8 mouse cellular contexts compared by ENCODE assay signal in genomic region chr15:89195261-89195681, GRCm38 (mm10). TPM values are rescaled to one million over a fixed set of nuclear protein-coding genes. Genes with fewer than 3 reads are reported as not detected.
DNase-seq lines count a peak whose midpoint lies in the region; ATAC-seq and TF ChIP-seq lines count a peak whose summit lies in the region.

No protein-coding gene starts in this region.

- TF ChIP-seq CTCF in MEL (IDR thresholded peaks at IDR 0.05 in 2 of 3, conservative IDR thresholded peaks at IDR 0.05 in 1 of 3; ENCODE audit: control insufficient read depth in 1 of 3, insufficient read depth in 1 of 3, low read depth in 2 of 3, low read length in 3 of 3, poor library complexity in 1 of 3, severe bottlenecking in 1 of 3) = no peak

- intact Hi-C loops in heart, postnatal 36 days (cut with DNase I) = loop anchor here (5.0 kb wide), 1 partner anchor 38 kb away; no protein-coding TSS in a partner anchor

- no peak for DNase-seq in heart, postnatal 36 days
- peak; percentile 55 for DNase-seq in MEL (ENCODE audit: low read depth, low spot score)
- peak; percentile 17 for DNase-seq in thymus, postnatal 25 days
- DNase-seq in right cerebral cortex, postnatal 36 days (ENCODE audit: low spot score in 2 of 2) = no peak
- no peak for DNase-seq in ovary, adult 18-20 months (ENCODE audit: low spot score)

- peak overlapping the region; percentile 99 for H3K27ac ChIP-seq in heart, embryonic 13.5 days (replicated peaks)
- H3K27ac ChIP-seq in MEL (ENCODE audit: control insufficient read depth, low read depth, low read length) = peak overlapping the region; percentile 94
- H3K27ac ChIP-seq in forebrain, embryonic 16.5 days (ENCODE audit: low read length) = peak overlapping the region; percentile 98
- peak overlapping the region; percentile 98 for H3K27ac ChIP-seq in liver, embryonic 12.5 days

- H3K9ac ChIP-seq in heart, embryonic 13.5 days = peak overlapping the region; percentile 99
- H3K9ac ChIP-seq in MEL (ENCODE audit: control insufficient read depth, low read depth, low read length, poor library complexity, severe bottlenecking) = peak overlapping the region; percentile 100
- H3K9ac ChIP-seq in forebrain, embryonic 16.5 days (replicated peaks; ENCODE audit: low read depth, low read length) = peak overlapping the region; percentile 99
- H3K9ac ChIP-seq in liver, embryonic 12.5 days = peak overlapping the region; percentile 91

- peaks cover 10% of the 10 kb centered on the region; the same call in 1 of the 2 replicates for H3K79me2 ChIP-seq in MEL (ENCODE audit: control insufficient read depth, insufficient read depth, low read length, poor library complexity)

- no peak for ATAC-seq in heart, embryonic 13.5 days (ENCODE audit: extremely low read depth, insufficient number of reproducible peaks, low FRiP score, low TSS enrichment)
- ATAC-seq in forebrain, embryonic 16.5 days = no peak
- no peak for ATAC-seq in liver, embryonic 12.5 days

- peak overlapping the region; percentile 98 for H3K4me3 ChIP-seq in heart, embryonic 13.5 days
- peak overlapping the region; percentile 73 to 99 for H3K4me3 ChIP-seq in MEL (ENCODE audit: control insufficient read depth in 1 of 2, insufficient read depth in 1 of 2, low read depth in 2 of 2, low read length in 2 of 2)
- peak overlapping the region; percentile 100 for H3K4me3 ChIP-seq in forebrain, embryonic 16.5 days (replicated peaks; ENCODE audit: low read length)
- peak overlapping the region; percentile 85 for H3K4me3 ChIP-seq in liver, embryonic 12.5 days

- no peak for TF ChIP-seq EP300 in MEL (IDR thresholded peaks at IDR 0.05; ENCODE audit: low read depth in 1 of 2, low read length in 2 of 2)

- peak overlapping the region; percentile 77 for H3K4me2 ChIP-seq in heart, embryonic 13.5 days
- H3K4me2 ChIP-seq in forebrain, embryonic 16.5 days (ENCODE audit: low read length) = peak overlapping the region; percentile 82
- H3K4me2 ChIP-seq in liver, embryonic 12.5 days = peak overlapping the region; percentile 90

- no peaks in the 10 kb centered on the region for H3K27me3 ChIP-seq in heart, embryonic 13.5 days (replicated peaks)
- no peaks in the 10 kb centered on the region for H3K27me3 ChIP-seq in MEL (ENCODE audit: control insufficient read depth in 1 of 2, insufficient read depth in 2 of 2, low read length in 2 of 2)
- H3K27me3 ChIP-seq in forebrain, embryonic 16.5 days (replicated peaks; ENCODE audit: control insufficient read depth, insufficient read depth, low read length) = no peaks in the 10 kb centered on the region
- H3K27me3 ChIP-seq in liver, embryonic 12.5 days (replicated peaks) = no peaks in the 10 kb centered on the region

- TF ChIP-seq RAD21 in MEL (IDR thresholded peaks at IDR 0.05; ENCODE audit: low read depth, low read length) = no peak

- H3K4me1 ChIP-seq in heart, embryonic 13.5 days = peaks cover 19% of the 10 kb centered on the region
- H3K4me1 ChIP-seq in MEL (ENCODE audit: control insufficient read depth in 1 of 2, insufficient read depth in 2 of 2, low read length in 2 of 2) = peaks cover 0 to 13% of the 10 kb centered on the region in 2 experiments; a peak in 2 of 4 replicates
- peaks cover 14% of the 10 kb centered on the region for H3K4me1 ChIP-seq in forebrain, embryonic 16.5 days (replicated peaks; ENCODE audit: control insufficient read depth, insufficient read depth, low read length)
- H3K4me1 ChIP-seq in liver, embryonic 12.5 days = peaks cover 22% of the 10 kb centered on the region

- no peaks in the 10 kb centered on the region for H3K9me3 ChIP-seq in heart, embryonic 13.5 days
- H3K9me3 ChIP-seq in MEL (replicated peaks; ENCODE audit: insufficient read depth, low read length) = no peaks in the 10 kb centered on the region
- no peaks in the 10 kb centered on the region for H3K9me3 ChIP-seq in forebrain, embryonic 16.5 days (ENCODE audit: control insufficient read depth, low read length)
- no peaks in the 10 kb centered on the region for H3K9me3 ChIP-seq in liver, embryonic 12.5 days (replicated peaks)

- peaks cover 7% of the 10 kb centered on the region; the same call in 1 of the 2 replicates for H3K36me3 ChIP-seq in heart, embryonic 13.5 days
- peaks cover 0 to 10% of the 10 kb centered on the region in 2 experiments; a peak in 2 of 4 replicates for H3K36me3 ChIP-seq in MEL (ENCODE audit: control insufficient read depth in 1 of 2, insufficient read depth in 2 of 2, low read length in 2 of 2)
- H3K36me3 ChIP-seq in forebrain, embryonic 16.5 days (ENCODE audit: control insufficient read depth, insufficient read depth) = no peaks in the 10 kb centered on the region
- H3K36me3 ChIP-seq in liver, embryonic 12.5 days = peaks cover 6% of the 10 kb centered on the region; the same call in 1 of the 2 replicates

- no peak for TF ChIP-seq POLR2A in MEL (IDR thresholded peaks at IDR 0.05; ENCODE audit: control insufficient read depth in 1 of 2, insufficient read depth in 1 of 2, low read depth in 1 of 2, low read length in 2 of 2, poor library complexity in 1 of 2)

- 28% methylated on average over 6 of the region's 6 CpGs for WGBS in heart, embryonic 13.5 days
- WGBS in forebrain, embryonic 16.5 days = 31% methylated on average over 6 of the region's 6 CpGs
- WGBS in liver, embryonic 12.5 days (ENCODE audit: insufficient replicate concordance) = 25% methylated on average over 6 of the region's 6 CpGs

TF ChIP-seq in MEL, 35 proteins besides CTCF, POLR2A, EP300 and RAD21 (continues in another document):
- TF ChIP-seq ZKSCAN1 (IDR thresholded peaks at IDR 0.05; ENCODE audit: low read depth, low read length) (no peak), KAT2A (conservative IDR thresholded peaks at IDR 0.05; ENCODE audit: low read depth, low read length) (no peak), BHLHE40 (IDR thresholded peaks at IDR 0.05; ENCODE audit: borderline replicate concordance, low read depth, low read length) (0 out of 2 replicates have a peak, but pooled peaks have one; percentile 20), UBTF (IDR thresholded peaks at IDR 0.05; ENCODE audit: borderline replicate concordance, insufficient read depth, low read depth, low read length) (no peak), MAZ (IDR thresholded peaks at IDR 0.05; ENCODE audit: low read depth, low read length) (0 out of 2 replicates have a peak, but pooled peaks have one; percentile 38), MAX (IDR thresholded peaks at IDR 0.05; ENCODE audit: low read length) (no peak), MYC (IDR thresholded peaks at IDR 0.05; ENCODE audit: low read depth, low read length) (no peak), CHD2 (IDR thresholded peaks at IDR 0.05; ENCODE audit: low read length) (peak; percentile 57; the same call in 1 of the 2 replicates), ZNF384 (IDR thresholded peaks at IDR 0.05; ENCODE audit: low read depth, low read length) (no peak), ZC3H11A (IDR thresholded peaks at IDR 0.05; ENCODE audit: low read depth, low read length) (no peak)

RNA-seq across cellular contexts. Expression of gene Dennd6b, which starts 1.0 kb away (rescaled TPM):
- polyA plus RNA-seq in heart, embryonic 13.5 days (2015; fragmentation: Nextera tagmentation; extraction: Ambion mirVana) = 17.4 and 17.9 TPM in 2 replicates
- total RNA-seq in heart, postnatal 36 days (2021) = 10 to 100 TPM in 1 of 2 experiments, 1 to 10 TPM in 1; 8.9 to 10.5 TPM
- 4.6 and 6.1 TPM in 2 replicates for total RNA-seq in MEL (2012; rRNA removed)
- 10 to 100 TPM in 1 of 2 experiments, not detected in 1; 11.4 TPM for polyA plus RNA-seq in MEL (2012; ENCODE audit: insufficient read depth in 1 of 2, insufficient read length in 2 of 2, low read depth in 1 of 2, low replicate concordance in 2 of 2, missing spikeins in 1 of 2)
- 60.7 and 83.2 TPM in 2 replicates for polyA plus RNA-seq in forebrain, embryonic 16.5 days (2015; fragmentation: Nextera tagmentation; extraction: Ambion mirVana)
- polyA plus RNA-seq in liver, embryonic 12.5 days (2016; fragmentation: Nextera tagmentation; extraction: Ambion mirVana) = 5.3 and 5.5 TPM in 2 replicates

RNA-seq across cellular contexts. Expression of gene Plxnb2, which starts 14.7 kb away (rescaled TPM):
- polyA plus RNA-seq in heart, embryonic 13.5 days (2015; fragmentation: Nextera tagmentation; extraction: Ambion mirVana) = 84.6 and 99.0 TPM in 2 replicates
- 100 to 1,000 TPM in 1 of 2 experiments, 10 to 100 TPM in 1; 92.4 to 100 TPM for total RNA-seq in heart, postnatal 36 days (2021)
- total RNA-seq in MEL (2012; rRNA removed) = 0.10 and 0.19 TPM in 2 replicates
- under 1 TPM in 1 of 2 experiments, not detected in 1; 0.17 TPM for polyA plus RNA-seq in MEL (2012; ENCODE audit: insufficient read depth in 1 of 2, insufficient read length in 2 of 2, low read depth in 1 of 2, low replicate concordance in 2 of 2, missing spikeins in 1 of 2)
- 112 and 126 TPM in 2 replicates for polyA plus RNA-seq in forebrain, embryonic 16.5 days (2015; fragmentation: Nextera tagmentation; extraction: Ambion mirVana)
- 38.5 and 38.8 TPM in 2 replicates for polyA plus RNA-seq in liver, embryonic 12.5 days (2016; fragmentation: Nextera tagmentation; extraction: Ambion mirVana)

RNA-seq across cellular contexts. Expression of gene Ppp6r2, which starts 16.1 kb away (rescaled TPM):
- 20.5 and 20.8 TPM in 2 replicates for polyA plus RNA-seq in heart, embryonic 13.5 days (2015; fragmentation: Nextera tagmentation; extraction: Ambion mirVana)
- 10 to 100 TPM; 70.5 to 72.5 TPM for total RNA-seq in heart, postnatal 36 days (2021)
- 13.5 and 15.5 TPM in 2 replicates for total RNA-seq in MEL (2012; rRNA removed)
- polyA plus RNA-seq in MEL (2012; ENCODE audit: insufficient read depth in 1 of 2, insufficient read length in 2 of 2, low read depth in 1 of 2, low replicate concordance in 2 of 2, missing spikeins in 1 of 2) = 10 to 100 TPM in 1 of 2 experiments, not detected in 1; 23.2 TPM
- polyA plus RNA-seq in forebrain, embryonic 16.5 days (2015; fragmentation: Nextera tagmentation; extraction: Ambion mirVana) = 77.8 and 90.8 TPM in 2 replicates
- polyA plus RNA-seq in liver, embryonic 12.5 days (2016; fragmentation: Nextera tagmentation; extraction: Ambion mirVana) = 21.4 and 23.9 TPM in 2 replicates

RNA-seq across cellular contexts. Expression of gene Mapk11, which starts 45.8 kb away (rescaled TPM):
- 3.8 and 4.0 TPM in 2 replicates for polyA plus RNA-seq in heart, embryonic 13.5 days (2015; fragmentation: Nextera tagmentation; extraction: Ambion mirVana)
- total RNA-seq in heart, postnatal 36 days (2021) = 1 to 10 TPM; 1.7 to 2.0 TPM
- total RNA-seq in MEL (2012; rRNA removed) = 0.04 and 0.16 TPM in 2 replicates
- polyA plus RNA-seq in MEL (2012; ENCODE audit: insufficient read depth in 1 of 2, insufficient read length in 2 of 2, low read depth in 1 of 2, low replicate concordance in 2 of 2, missing spikeins in 1 of 2) = under 1 TPM in 1 of 2 experiments, not detected in 1; 0.04 TPM
- polyA plus RNA-seq in forebrain, embryonic 16.5 days (2015; fragmentation: Nextera tagmentation; extraction: Ambion mirVana) = 39.1 and 46.8 TPM in 2 replicates
- polyA plus RNA-seq in liver, embryonic 12.5 days (2016; fragmentation: Nextera tagmentation; extraction: Ambion mirVana) = 1.8 TPM in 2 replicates

RNA-seq across cellular contexts. Expression of gene Mapk12, which starts 54.8 kb away (rescaled TPM):
- polyA plus RNA-seq in heart, embryonic 13.5 days (2015; fragmentation: Nextera tagmentation; extraction: Ambion mirVana) = 19.0 and 20.4 TPM in 2 replicates
- 10 to 100 TPM; 21.5 to 23.7 TPM for total RNA-seq in heart, postnatal 36 days (2021)
- total RNA-seq in MEL (2012; rRNA removed) = 0.10 TPM in 1 of 2 replicates, not detected in the other
- polyA plus RNA-seq in MEL (2012; ENCODE audit: insufficient read depth in 1 of 2, insufficient read length in 2 of 2, low read depth in 1 of 2, low replicate concordance in 2 of 2, missing spikeins in 1 of 2) = under 1 TPM in 1 of 2 experiments, not detected in 1; 0.18 TPM
- polyA plus RNA-seq in forebrain, embryonic 16.5 days (2015; fragmentation: Nextera tagmentation; extraction: Ambion mirVana) = 4.1 and 5.7 TPM in 2 replicates
- polyA plus RNA-seq in liver, embryonic 12.5 days (2016; fragmentation: Nextera tagmentation; extraction: Ambion mirVana) = 2.3 and 2.7 TPM in 2 replicates

Comparison
In these comparisons a context has a peak if more than half of its experiments do, and no peak if none do; other contexts are left out.
1. DNase-seq: peak in MEL (single experiment) and thymus, postnatal 25 days (single experiment); none in heart, postnatal 36 days (0 of 2), right cerebral cortex, postnatal 36 days (0 of 2) and ovary, adult 18-20 months (single experiment).
2. RNA of gene Plxnb2, which starts 14.7 kb away (polyA plus RNA-seq): 112 to 126 TPM in forebrain, embryonic 16.5 days, 84.6 to 99.0 TPM in heart, embryonic 13.5 days and 38.5 to 38.8 TPM in liver, embryonic 12.5 days; 0.17 TPM in MEL; every median in the first group is over 10 times any median in the second.
3. Peak in every context shown above with its lines, with median percentiles within 50 percentile points of each other: H3K27ac ChIP-seq, H3K4me2 ChIP-seq, H3K4me3 ChIP-seq and H3K9ac ChIP-seq.